Mouse (Mus musculus): ENCODE data around the gene 4931429L15Rik. TPM values are rescaled to one million over a fixed set of nuclear protein-coding genes. Genes with fewer than 3 reads are reported as not detected.

Gene 4931429L15Rik
- polyA plus RNA-seq, 2 experiments from 2014 or later: not detected

DNA sequence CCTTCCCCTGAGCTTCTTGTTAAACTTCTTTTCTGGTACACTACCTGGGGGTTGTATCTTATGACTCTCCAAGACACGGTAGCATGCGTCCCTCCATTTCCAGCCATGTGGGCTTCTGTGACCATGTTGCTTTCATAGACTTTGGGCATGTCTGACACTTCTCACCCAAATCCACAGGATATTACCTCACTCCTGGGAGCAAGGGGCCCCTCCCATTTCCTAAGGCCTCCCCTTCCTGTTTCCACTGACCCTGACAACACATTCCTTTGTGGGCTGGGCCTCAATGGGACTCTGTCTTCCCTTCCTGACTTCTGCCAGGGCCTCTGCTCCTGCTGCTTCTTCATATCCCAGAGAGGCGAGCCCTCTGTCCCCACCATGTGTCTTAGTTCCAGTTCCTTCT lies 62.2 kb downstream of the 4931429L15Rik start:
- no peak for ATAC-seq

DNA sequence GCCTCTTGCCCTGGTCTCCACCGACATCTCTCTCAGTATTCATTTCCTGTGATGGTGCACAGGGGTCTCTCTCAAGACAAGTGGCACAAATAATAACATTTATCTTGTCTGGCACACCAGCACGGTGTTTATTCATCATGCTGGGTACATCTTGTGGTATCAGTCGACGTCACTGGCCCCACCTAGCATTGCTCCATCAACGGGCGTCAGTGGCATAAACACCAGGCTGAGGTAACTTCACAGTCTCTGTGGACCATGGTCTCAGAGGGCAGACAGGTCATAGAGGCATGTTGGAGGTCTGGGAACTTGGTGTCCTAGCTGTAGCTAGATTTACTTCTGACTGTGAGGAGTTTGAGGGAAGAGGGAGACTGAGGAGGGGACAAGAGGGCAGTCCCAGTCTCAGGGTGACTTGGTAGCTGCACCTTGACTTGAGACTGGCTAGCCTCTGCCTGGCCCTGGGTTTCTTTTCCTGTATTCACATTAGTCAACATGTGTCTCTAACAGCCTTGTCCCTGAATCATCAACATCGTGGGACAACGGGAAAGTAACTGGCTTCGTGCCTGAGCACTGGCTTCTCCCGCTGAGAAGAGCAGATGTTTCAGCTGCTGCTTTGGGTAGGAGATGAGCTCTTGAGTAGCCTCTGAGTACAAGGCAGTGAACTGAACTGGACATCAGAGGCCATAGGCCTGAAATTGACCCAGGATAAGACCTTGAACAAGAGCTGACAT lies 63.0 kb downstream of the 4931429L15Rik start:
- no peak for ATAC-seq

- ATAC-seq: no peak
These were observed 63.6 kb downstream of the 4931429L15Rik start for GRCm38 (mm10) chr9:46256177-46256576.

Other genes with a start within 250 kb of the 4931429L15Rik start
- not detected for gene Apoa1, start 91.4 kb downstream of the 4931429L15Rik start, polyA plus RNA-seq (2017; shearing (Covaris generic))
- gene Apoc3, start 84.3 kb downstream of the 4931429L15Rik start, polyA plus RNA-seq (2017; shearing (Covaris generic)): not detected
- not detected for gene Apoa4, start 79.3 kb downstream of the 4931429L15Rik start, polyA plus RNA-seq (2017; shearing (Covaris generic))
- gene Apoa5, start 51.4 kb downstream of the 4931429L15Rik start, polyA plus RNA-seq (2017; shearing (Covaris generic)): not detected
- 10 to 100 TPM; 32.5 to 40.7 TPM for gene Zpr1, start 46.9 kb downstream of the 4931429L15Rik start, polyA plus RNA-seq (2017; shearing (Covaris generic))
- gene Bud13, start 37.0 kb downstream of the 4931429L15Rik start, polyA plus RNA-seq (2017; shearing (Covaris generic)): 10 to 100 TPM; 15.7 to 16.6 TPM

Measured in activated CD4-positive, CD25-positive, alpha-beta regulatory T cell, adult 4 months (primary cell).